Mouse (Mus musculus) kidney, adult 9 months (tissue): Measurements from ENCODE around the gene Ahsa1.
"Not testable (repeated sequence)": the region's sequence is repeated elsewhere in the genome, so short reads cannot be mapped to it uniquely, and the experiment has no call there.

Experiments used
- DNase-seq: peaks from one replicate; pipeline ENCODE4 v3.0.0; 2022

Gene Ahsa1

GRCm38 (mm10) chr12:87282743-87283142, 16.5 kb downstream of the Ahsa1 start:
- DNase-seq = no peak

GRCm38 (mm10) chr12:87283706-87284105, 17.4 kb downstream of the Ahsa1 start:
- DNase-seq = no peak

DNA sequence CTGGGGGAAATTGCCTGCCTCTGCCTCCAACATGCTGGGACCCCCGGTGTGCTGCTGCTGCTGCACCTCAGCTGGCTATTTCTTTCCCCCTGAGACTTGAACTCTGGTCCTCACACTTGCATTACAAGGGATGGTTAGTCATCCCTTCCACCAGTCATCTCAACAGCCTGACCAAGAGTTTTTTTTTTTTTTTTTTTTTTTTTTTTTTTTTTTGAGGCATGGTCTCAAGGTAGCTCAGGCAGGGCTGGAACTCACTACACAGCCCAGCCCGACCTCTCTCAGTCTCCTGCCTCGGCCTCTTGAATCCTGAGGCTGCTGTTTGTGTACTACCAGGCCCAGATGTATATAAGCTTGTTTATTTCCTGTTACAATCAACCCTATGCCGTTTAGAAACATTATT, 18.0 kb downstream of the Ahsa1 start:
- no peak for DNase-seq

- no peak for DNase-seq
These were observed 18.4 kb downstream of the Ahsa1 start for GRCm38 (mm10) chr12:87284726-87285125.

DNA sequence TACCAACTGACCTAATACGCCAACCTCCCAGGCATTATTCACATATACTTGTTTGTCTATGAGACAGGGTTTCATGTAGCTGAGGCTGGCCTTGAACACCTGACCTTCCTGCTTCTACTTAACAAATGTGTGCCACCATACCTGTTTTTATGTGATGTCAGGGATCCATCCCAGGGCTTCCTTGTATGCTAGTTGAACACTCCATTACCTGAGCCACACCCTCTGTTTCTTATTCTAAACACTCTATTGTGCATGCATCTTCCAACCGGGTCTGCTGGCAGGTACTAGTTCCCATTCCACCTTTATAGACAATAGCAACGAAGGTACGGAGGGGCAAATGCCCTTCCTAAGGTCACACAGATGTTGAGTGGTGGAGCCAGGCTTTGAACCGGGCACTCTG, 22.8 kb downstream of the Ahsa1 start:
- no peak for DNase-seq

- DNase-seq = no peak
These were observed 27.7 kb downstream of the Ahsa1 start for GRCm38 (mm10) chr12:87293934-87294333.

- no peak for DNase-seq
These were observed 32.9 kb downstream of the Ahsa1 start for GRCm38 (mm10) chr12:87299037-87299656.

- peak; percentile 19 for DNase-seq
These were observed 33.6 kb downstream of the Ahsa1 start, which contains the start of gene Ism2 for GRCm38 (mm10) chr12:87299657-87300440. TSS of gene Ism2 (minus strand) at chr12:87299705.

GRCm38 (mm10) chr12:87300441-87300690, 34.1 kb downstream of the Ahsa1 start:
- peak; percentile 10 for DNase-seq

GRCm38 (mm10) chr12:87301189-87301588, 34.9 kb downstream of the Ahsa1 start:
- DNase-seq = no peak

DNA sequence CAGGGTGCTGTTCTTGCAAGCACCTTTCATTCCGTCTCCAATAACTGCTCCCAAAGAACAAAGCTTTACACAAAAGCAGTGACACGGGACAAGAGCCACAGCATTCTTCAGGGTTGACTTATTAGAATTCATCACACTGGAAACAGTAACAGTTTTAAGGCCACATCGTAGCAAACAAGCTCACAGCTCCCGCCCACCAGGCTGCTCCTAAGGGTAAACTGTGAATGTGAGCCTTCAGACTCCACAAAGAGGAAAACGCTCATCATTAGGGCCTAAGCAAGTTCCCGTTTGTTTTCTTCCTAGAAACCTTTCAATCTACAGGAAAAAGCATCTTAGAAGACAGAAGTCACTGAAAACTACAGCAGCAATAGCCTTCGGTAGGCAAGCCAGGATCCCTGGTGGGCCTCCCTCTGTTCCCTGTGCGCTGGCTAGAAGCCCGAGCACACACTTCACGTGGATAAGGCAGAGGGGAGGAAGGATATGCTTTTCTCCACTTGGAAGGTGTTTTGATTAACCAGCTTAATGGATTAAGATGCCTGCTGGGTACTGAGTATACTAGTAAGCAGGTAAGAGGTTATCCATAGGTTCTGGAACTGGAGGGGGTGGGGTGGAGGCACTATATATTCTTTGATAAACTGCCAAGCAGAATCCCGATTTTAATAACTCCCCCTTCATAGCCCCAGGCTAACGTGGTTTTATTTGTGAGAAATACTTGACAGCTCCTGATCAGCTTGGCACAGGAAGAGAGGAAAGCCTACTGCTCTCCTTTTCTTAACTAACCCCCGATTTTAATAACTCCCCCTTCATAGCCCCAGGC, 39.7 kb downstream of the Ahsa1 start:
- no peak for DNase-seq

DNA sequence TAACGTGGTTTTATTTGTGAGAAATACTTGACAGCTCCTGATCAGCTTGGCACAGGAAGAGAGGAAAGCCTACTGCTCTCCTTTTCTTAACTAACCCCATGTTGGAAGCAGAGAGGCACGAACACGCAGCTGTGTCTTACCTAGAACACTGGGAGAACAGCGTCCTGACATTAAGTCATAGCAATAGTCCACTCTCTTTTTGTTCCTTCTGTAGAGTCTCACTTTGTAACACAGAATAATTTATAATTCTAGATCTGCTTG, 40.2 kb downstream of the Ahsa1 start:
- DNase-seq = not testable (repeated sequence)

- DNase-seq = no peak
These were observed 46.8 kb downstream of the Ahsa1 start for GRCm38 (mm10) chr12:87313098-87313497.

- DNase-seq = no peak
These were observed 51.7 kb downstream of the Ahsa1 start for GRCm38 (mm10) chr12:87317951-87318350.

DNA sequence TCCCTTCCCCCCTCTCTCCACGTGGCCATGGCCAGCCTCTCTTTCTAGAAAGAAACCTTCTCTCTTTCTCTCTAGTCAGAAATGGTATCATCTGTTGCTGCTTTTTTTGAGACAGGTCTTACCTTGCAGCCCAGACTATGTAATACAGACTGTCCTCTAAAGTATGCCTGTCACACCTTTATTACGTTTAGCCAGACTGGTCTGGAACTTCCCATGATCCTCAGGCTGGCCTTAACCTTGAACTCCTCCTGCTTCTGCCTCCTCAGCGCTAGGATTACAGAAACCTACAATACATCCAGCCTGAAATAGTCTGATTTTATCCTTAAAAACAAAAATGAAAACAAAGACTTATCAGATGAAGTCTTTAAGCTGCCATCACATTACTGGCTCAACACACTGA, 53.0 kb downstream of the Ahsa1 start:
- DNase-seq = no peak
